Mouse (Mus musculus) embryonic facial prominence, embryonic 11.5 days (tissue): ENCODE data around the gene Stap1. TPM values are rescaled to one million over a fixed set of nuclear protein-coding genes. Genes with fewer than 3 reads are reported as not detected.

ENCODE experiments used
- ATAC-seq: fragments of 200-750 bp; cut with Nextera tagmentation; replicated peaks from 2 replicates; pipeline ENCODE4 v1.8.0; 2017; ENCODE audit warnings: low read depth; ENCODE audit not compliant: insufficient number of reproducible peaks, low FRiP score, low TSS enrichment
- DNase-seq: peaks from one replicate; pipeline ENCODE4 v3.0.0-alpha.2; 2015; ENCODE audit warnings: low spot score
- H3K27ac ChIP-seq: fragments of 300-500 bp; sonication (generic); replicated peaks from 2 replicates; pipeline ENCODE4 v1.5.1; 2014; ENCODE audit warnings: mild to moderate bottlenecking, low read depth, low read length, control low read depth
- H3K27me3 ChIP-seq: fragments of 300-500 bp; sonication (generic); 2 replicates; pipeline ENCODE4 v1.6.1; 2014; ENCODE audit warnings: mild to moderate bottlenecking, low read length, moderate library complexity, mixed read lengths; ENCODE audit not compliant: control insufficient read depth, insufficient read depth
- H3K36me3 ChIP-seq: fragments of 300-500 bp; sonication (generic); replicated peaks from 2 replicates; pipeline ENCODE4 v1.6.1; 2014; ENCODE audit warnings: low read depth, mild to moderate bottlenecking, low read length, moderate library complexity, mixed read lengths; ENCODE audit not compliant: control insufficient read depth, insufficient read depth
- H3K4me1 ChIP-seq: fragments of 300-500 bp; sonication (generic); 2 replicates; pipeline ENCODE4 v1.6.1; 2014; ENCODE audit warnings: low read length, mixed read lengths; ENCODE audit not compliant: control insufficient read depth, insufficient read depth
- H3K4me2 ChIP-seq: fragments of 300-500 bp; sonication (generic); 2 replicates; pipeline ENCODE4 v1.6.1; 2014; ENCODE audit warnings: low read depth, mild to moderate bottlenecking, control low read depth, low read length, moderate library complexity
- H3K4me3 ChIP-seq: fragments of 300-500 bp; sonication (generic); 2 replicates; pipeline ENCODE4 v1.5.1; 2014; ENCODE audit warnings: low read depth, low read length, control low read depth
- H3K9ac ChIP-seq: fragments of 300-500 bp; sonication (generic); replicated peaks from 2 replicates; pipeline ENCODE4 v1.6.1; 2014; ENCODE audit warnings: mild to moderate bottlenecking, control low read depth, low read length
- H3K9me3 ChIP-seq: fragments of 300-500 bp; sonication (generic); replicated peaks from 2 replicates; pipeline ENCODE4 v1.6.1; 2016; ENCODE audit warnings: mild to moderate bottlenecking, low read length, inconsistent platforms, mixed read lengths; ENCODE audit not compliant: control insufficient read depth
- WGBS: fragments of 180-500 bp; shearing (Covaris S2); extraction: QIAGEN DNeasy Blood & Tissue Kit; methylation state at CpG from one replicate; pipeline ENCODE4 v1.1.7; 2014; 5-methylcytosine and 5-hydroxymethylcytosine counted together
- polyA plus RNA-seq: library from polyadenylated mRNA; unstranded; fragments of >200 nt; fragmentation: Nextera tagmentation; extraction: Ambion mirVana; gene quantifications from 2 replicates; pipeline ENCODE4 v1.2.1, GENCODE M21; 2014

The Stap1 gene
- polyA plus RNA-seq, 1 experiment from 2014 or later, result 0.17 TPM

DNA sequence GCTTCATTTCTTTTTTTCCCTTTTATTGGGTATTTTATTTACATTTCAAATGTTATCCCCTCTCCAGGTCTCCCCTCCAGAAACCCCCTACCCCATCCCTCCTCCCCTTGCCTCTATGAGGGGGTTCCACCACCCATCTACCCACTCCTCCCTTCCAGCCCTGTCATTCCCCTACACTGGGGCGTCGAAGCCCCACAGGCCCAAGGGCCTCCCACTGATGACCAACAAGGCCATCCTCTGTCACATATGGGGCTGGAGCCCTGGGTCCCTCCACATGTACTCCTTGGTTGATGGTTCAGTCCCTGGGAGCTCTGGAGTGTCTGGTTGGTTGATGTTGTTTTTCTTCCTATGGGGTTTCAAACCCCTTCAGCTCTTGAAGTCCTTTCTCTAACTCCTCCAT lies 30.6 kb downstream of the Stap1 start:
- no peak for ATAC-seq
- DNase-seq, result no peak
- no peak overlapping the region for H3K4me2 ChIP-seq
- H3K9me3 ChIP-seq, result no peaks in the 10 kb centered on the region
- no peak overlapping the region for H3K9ac ChIP-seq
- H3K36me3 ChIP-seq, result no peaks in the 10 kb centered on the region
- 89% methylated on average over 2 of the region's 2 CpGs for WGBS
- no peak overlapping the region for H3K4me3 ChIP-seq
- no peaks in the 10 kb centered on the region for H3K4me1 ChIP-seq
- H3K27me3 ChIP-seq, result no peaks in the 10 kb centered on the region
- no peak overlapping the region for H3K27ac ChIP-seq

DNA sequence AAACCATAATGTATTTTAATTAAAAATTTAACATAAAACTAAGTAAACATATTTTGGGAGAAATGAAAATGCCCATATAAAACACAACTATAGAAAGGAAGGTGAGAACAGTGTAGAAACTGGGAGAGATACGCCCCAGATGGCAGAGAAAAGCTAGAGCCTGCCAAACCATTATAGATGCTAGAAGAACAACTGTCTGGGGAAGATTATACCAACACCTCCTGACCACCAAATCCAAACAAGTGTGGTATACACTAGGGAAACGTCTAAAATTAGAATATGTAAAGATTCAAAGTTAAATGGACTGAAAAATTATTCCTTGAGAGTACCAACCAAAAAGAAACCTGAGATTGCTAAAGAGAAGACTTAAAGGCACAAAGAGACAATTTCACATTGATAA lies 35.1 kb downstream of the Stap1 start:
- DNase-seq, result no peak
- Histone ChIP-seq H3K4me1 (no peaks in the 10 kb centered on the region), H3K4me2 (no peak overlapping the region), H3K27me3 (no peaks in the 10 kb centered on the region), H3K36me3 (no peaks in the 10 kb centered on the region), H3K9ac (no peak overlapping the region), H3K27ac (no peak overlapping the region), H3K9me3 (no peaks in the 10 kb centered on the region), H3K4me3 (no peak overlapping the region)
- 77% methylated on average over 2 of the region's 2 CpGs for WGBS
- ATAC-seq, result no peak

DNA sequence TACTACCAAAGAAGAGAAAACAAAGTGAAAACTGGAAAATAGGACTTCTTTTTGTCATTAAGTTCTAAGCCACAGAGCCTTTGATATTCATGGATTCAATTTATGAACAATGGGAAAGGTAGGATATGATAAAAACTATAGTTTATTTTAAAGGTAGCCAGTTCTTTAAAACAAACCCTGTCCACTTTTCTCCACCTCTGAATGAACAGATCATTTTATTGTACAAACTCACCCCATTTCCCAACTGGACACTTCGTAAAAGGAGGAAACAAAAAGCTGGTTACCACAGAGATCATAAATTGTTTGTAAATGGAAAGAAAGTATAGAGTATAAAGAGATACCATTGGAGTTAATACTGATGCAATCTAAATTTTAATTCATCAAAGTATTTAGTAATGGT lies 39.5 kb downstream of the Stap1 start:
- 89% methylated on average over 1 of the region's 1 CpGs for WGBS
- Histone ChIP-seq H3K36me3 (no peaks in the 10 kb centered on the region), H3K4me1 (no peaks in the 10 kb centered on the region), H3K27me3 (no peaks in the 10 kb centered on the region), H3K4me3 (no peak overlapping the region), H3K9ac (no peak overlapping the region), H3K4me2 (no peak overlapping the region), H3K27ac (no peak overlapping the region), H3K9me3 (no peaks in the 10 kb centered on the region)
- DNase-seq (no peak), ATAC-seq (no peak)

DNA sequence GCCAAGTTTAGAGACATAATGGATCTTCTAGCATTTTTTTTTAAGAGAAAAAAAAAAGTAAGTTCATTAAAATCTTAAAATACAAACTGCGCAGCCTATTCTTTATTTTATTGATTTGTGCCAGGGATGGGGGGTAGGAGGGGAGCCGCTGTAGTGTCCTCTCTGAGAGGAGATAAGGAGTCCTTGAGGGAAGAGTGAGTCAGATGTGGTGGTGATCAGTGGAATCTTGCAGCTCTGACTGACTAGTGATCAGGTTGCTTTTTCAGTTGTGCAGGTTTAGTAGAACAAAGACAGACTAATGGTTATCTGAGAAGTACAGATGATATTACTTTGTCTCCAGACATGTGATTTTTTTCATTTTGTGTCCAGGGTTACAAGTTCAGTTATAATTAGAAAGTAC lies 41.5 kb downstream of the Stap1 start:
- H3K27ac ChIP-seq, result no peak overlapping the region
- no peaks in the 10 kb centered on the region for H3K4me1 ChIP-seq
- WGBS, result 94% methylated on average over 2 of the region's 2 CpGs
- H3K4me3 ChIP-seq, result no peak overlapping the region
- H3K36me3 ChIP-seq, result no peaks in the 10 kb centered on the region
- no peak overlapping the region for H3K4me2 ChIP-seq
- no peak for ATAC-seq
- no peaks in the 10 kb centered on the region for H3K9me3 ChIP-seq
- no peak for DNase-seq
- H3K27me3 ChIP-seq, result no peaks in the 10 kb centered on the region
- H3K9ac ChIP-seq, result no peak overlapping the region

DNA sequence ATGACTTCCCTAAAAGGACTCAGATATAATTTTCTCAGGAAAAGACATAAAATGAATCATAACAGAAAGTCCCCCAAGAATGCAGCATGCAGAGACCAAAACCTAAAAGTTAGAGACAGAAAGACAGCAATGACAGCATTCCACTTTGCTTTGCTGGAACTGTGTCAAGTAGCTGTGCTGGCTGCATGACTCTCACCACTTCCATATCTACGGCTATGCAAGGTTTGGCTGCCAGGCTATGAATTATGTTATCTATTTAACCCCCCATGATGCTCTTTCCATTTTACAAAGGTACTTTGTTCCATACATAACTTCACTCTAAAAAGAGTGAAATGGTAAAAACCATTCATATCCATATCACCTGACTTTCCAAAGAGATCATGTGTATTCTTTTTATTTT lies 42.5 kb downstream of the Stap1 start:
- Histone ChIP-seq H3K4me2 (no peak overlapping the region), H3K27ac (no peak overlapping the region), H3K9ac (no peak overlapping the region), H3K9me3 (no peaks in the 10 kb centered on the region), H3K4me3 (no peak overlapping the region), H3K4me1 (no peaks in the 10 kb centered on the region), H3K36me3 (no peaks in the 10 kb centered on the region), H3K27me3 (no peaks in the 10 kb centered on the region)
- 84% methylated on average over 1 of the region's 1 CpGs for WGBS
- ATAC-seq (no peak), DNase-seq (no peak)

DNA sequence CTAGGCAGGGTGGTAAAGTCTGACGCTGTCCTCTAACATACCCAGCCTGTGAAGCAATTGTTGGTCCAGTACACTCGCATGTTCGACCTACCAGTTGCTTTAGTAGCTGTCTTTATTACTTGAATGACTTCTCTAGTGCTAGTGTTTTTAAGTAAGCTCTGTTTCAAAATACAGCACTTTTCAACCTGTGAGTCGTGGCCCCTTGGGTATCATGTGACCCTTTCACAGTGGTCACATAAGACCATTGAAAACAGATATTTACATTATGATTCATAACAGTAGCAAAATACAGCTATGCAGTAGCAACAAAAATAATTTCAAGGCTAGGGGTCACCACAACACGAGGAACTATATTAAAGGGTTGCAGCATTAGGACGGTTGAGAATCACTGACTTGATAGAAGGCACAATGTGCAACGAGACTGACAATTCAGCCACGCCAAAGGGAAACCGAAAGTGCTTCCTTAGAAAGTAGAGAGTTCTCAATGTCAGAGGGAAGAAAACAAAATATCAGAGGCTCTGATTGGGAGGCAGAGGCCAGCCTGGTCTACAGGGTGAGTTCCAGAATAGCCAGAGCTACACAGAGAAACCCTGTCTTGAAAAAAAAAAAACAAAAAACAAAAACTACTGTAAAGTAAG lies 47.0 kb downstream of the Stap1 start:
- Histone ChIP-seq H3K36me3 (no peaks in the 10 kb centered on the region; the same call in 1 of the 2 replicates), H3K4me1 (no peaks in the 10 kb centered on the region), H3K9me3 (no peaks in the 10 kb centered on the region), H3K4me3 (no peak overlapping the region), H3K27me3 (no peaks in the 10 kb centered on the region), H3K9ac (no peak overlapping the region), H3K27ac (no peak overlapping the region), H3K4me2 (no peak overlapping the region)
- DNase-seq, result no peak
- no peak for ATAC-seq
- 89% methylated on average over 9 of the region's 9 CpGs for WGBS

DNA sequence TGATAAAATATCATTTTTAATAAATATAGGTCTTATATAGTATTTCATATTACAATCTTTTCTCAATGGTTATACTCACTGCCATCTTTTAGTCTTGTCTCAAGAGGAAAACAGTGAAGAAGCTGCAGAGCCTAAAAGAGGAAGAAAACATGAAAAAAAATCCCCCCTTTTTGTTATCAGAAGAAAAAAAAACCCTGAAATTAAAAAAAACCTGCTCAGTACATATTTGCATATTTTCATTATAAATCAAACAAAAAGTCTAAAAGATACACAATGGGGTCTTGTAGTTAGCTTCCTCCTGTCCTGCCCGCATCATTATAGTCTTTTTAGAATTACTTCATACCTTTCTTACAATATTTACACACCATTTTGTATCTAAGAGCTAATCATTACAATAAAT lies 57.2 kb downstream of the Stap1 start:
- Histone ChIP-seq H3K27me3 (no peaks in the 10 kb centered on the region), H3K4me2 (no peak overlapping the region), H3K36me3 (peaks cover 4% of the 10 kb centered on the region), H3K9ac (no peak overlapping the region), H3K4me1 (no peaks in the 10 kb centered on the region), H3K27ac (no peak overlapping the region), H3K4me3 (no peak overlapping the region), H3K9me3 (no peaks in the 10 kb centered on the region)
- WGBS, result 100% methylated on average over 1 of the region's 1 CpGs
- ATAC-seq (no peak), DNase-seq (no peak)

DNA sequence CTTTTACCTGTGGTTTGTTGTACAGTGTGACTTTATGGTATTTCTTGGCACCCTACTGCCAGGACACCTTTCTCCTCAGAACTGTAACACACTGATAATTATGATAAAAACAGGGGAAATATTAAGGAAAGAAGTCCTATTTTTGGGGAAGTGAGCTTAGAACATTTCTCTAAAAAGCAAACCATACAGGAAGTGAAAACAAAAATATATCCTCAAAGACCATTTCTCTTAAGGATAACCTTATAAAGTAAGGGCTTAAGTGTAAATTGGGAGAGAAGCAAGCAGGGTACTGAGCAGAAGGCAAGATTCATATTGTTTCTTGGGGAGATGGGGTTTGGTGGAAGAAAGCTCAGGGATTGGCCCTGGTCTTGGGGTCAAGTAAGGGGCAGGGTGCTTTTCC lies 58.3 kb downstream of the Stap1 start:
- Histone ChIP-seq H3K4me1 (no peaks in the 10 kb centered on the region), H3K4me3 (no peak overlapping the region), H3K36me3 (peaks cover 4% of the 10 kb centered on the region), H3K4me2 (no peak overlapping the region), H3K27me3 (no peaks in the 10 kb centered on the region), H3K9me3 (no peaks in the 10 kb centered on the region), H3K9ac (no peak overlapping the region), H3K27ac (no peak overlapping the region)
- DNase-seq (no peak), ATAC-seq (no peak)
